Mouse (Mus musculus): ENCODE measurements around the gene Mapt. TPM values are rescaled to one million over a fixed set of nuclear protein-coding genes. Genes with fewer than 3 reads are reported as not detected.

Gene Mapt
- total and polyA plus RNA-seq, 3 experiments: 0.21 to 1.7 (median 0.64) TPM

DNA sequence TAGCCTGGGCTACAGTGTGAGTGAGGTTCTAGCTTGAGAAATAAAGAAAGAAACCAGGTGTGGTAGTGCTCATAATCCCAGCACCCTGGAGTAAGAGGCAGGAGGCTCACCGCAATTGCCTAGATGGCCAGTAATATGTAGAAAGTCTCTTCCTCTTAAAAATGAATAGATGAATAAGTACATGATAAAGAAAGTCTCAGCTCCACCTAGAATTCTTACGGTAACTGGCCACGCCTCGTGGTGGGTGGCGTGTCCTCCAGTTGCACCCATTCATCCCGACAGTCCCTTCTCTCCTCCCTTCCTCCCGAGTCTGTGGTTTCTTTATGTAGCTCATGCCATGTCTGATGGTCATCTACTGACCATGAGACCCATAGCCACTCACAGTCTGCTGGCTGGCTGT lies 74.5 kb downstream of the Mapt start:
- DNase-seq (ENCODE audit: extremely low read depth): no peak
- Histone ChIP-seq H3K27ac (ENCODE audit: insufficient read depth, low read depth) (no peak overlapping the region), H3K4me1 (ENCODE audit: control insufficient read depth in 1 of 2, insufficient read depth in 2 of 2) (peaks cover 2 to 3% of the 10 kb centered on the region in 2 experiments; a peak in 1 of 4 replicates), H3K36me3 (replicated peaks in 1 of 2; ENCODE audit: control insufficient read depth in 1 of 2, insufficient read depth in 1 of 2, low read length in 1 of 2) (no peaks in the 10 kb centered on the region), H3K79me2 (replicated peaks; ENCODE audit: control insufficient read depth, extremely low read depth, insufficient read depth, poor library complexity, severe bottlenecking) (no peaks in the 10 kb centered on the region), H3K9me3 (replicated peaks; ENCODE audit: low read length) (no peaks in the 10 kb centered on the region), H3K4me3 (replicated peaks in 1 of 3; ENCODE audit: low read depth in 2 of 3, low read length in 2 of 3, poor library complexity in 1 of 3) (no peak overlapping the region), H3K9ac (ENCODE audit: insufficient read depth, low read depth) (no peak overlapping the region), H3K4me2 (ENCODE audit: insufficient read depth, low read depth, poor library complexity, severe bottlenecking) (no peak overlapping the region), H3K27me3 (replicated peaks) (peaks cover 3% of the 10 kb centered on the region)
- TF ChIP-seq ZKSCAN1 (IDR thresholded peaks at IDR 0.05; ENCODE audit: borderline replicate concordance, low read depth, low read length) (no peak), USF1 (IDR thresholded peaks at IDR 0.05; ENCODE audit: low read depth, low read length) (no peak), POLR2AphosphoS2 (IDR thresholded peaks at IDR 0.05; ENCODE audit: low read depth, low read length) (no peak), TBP (conservative IDR thresholded peaks at IDR 0.05; ENCODE audit: low read depth, low read length) (no peak), SIN3A (IDR thresholded peaks at IDR 0.05; ENCODE audit: low read length) (no peak), ZC3H11A (IDR thresholded peaks at IDR 0.05; ENCODE audit: low read depth, low read length) (no peak), CHD2 (IDR thresholded peaks at IDR 0.05; ENCODE audit: low read length) (no peak), PAX5 (IDR thresholded peaks at IDR 0.05; ENCODE audit: low read length) (no peak)
- in situ Hi-C loops (cut with MboI; ENCODE audit: low pct_ligation_motif_present, low pct_unique_long_range_greater_than_20kb, low sequenced_read_pairs) (loop anchor here (10.0 kb wide), 1 partner anchor 159 kb away; the partner anchor contains the start of gene Kansl1), dilution Hi-C loops (cut with MboI; ENCODE audit: extremely low pct_ligation_motif_present, extremely low pct_unique_long_range_greater_than_20kb, low sequenced_read_pairs) (no loop called here)

DNA sequence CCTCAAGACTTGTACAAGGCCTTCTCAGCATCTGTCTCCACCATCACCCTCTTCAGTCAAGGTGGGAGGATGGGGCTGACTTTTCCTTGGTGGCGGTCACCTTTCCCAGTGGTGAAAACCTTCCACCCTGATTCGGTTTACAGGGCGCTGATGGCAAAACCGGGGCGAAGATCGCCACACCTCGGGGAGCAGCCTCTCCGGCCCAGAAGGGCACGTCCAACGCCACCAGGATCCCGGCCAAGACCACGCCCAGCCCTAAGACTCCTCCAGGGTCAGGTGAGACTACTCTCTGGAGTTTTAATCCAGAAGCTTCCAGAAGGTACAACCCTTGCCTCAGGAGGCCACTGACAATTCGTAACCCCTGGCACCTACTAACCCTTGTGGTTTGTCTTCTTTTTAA lies 75.3 kb downstream of the Mapt start:
- TF ChIP-seq TBP (conservative IDR thresholded peaks at IDR 0.05; ENCODE audit: low read depth, low read length): no peak
- TF ChIP-seq UBTF (IDR thresholded peaks at IDR 0.05; ENCODE audit: low read depth, low read length): no peak
- TF ChIP-seq RCOR1 (conservative IDR thresholded peaks at IDR 0.05; ENCODE audit: low read depth, low read length): no peak
- H3K27me3 ChIP-seq (replicated peaks): peaks cover 2% of the 10 kb centered on the region
- H3K4me1 ChIP-seq (ENCODE audit: control insufficient read depth in 1 of 2, insufficient read depth in 2 of 2): peaks cover 2 to 4% of the 10 kb centered on the region in 2 experiments; a peak in 1 of 4 replicates
- H3K27ac ChIP-seq (ENCODE audit: insufficient read depth, low read depth): no peak overlapping the region
- DNase-seq (ENCODE audit: extremely low read depth): no peak
- H3K79me2 ChIP-seq (replicated peaks; ENCODE audit: control insufficient read depth, extremely low read depth, insufficient read depth, poor library complexity, severe bottlenecking): no peaks in the 10 kb centered on the region
- H3K4me2 ChIP-seq (ENCODE audit: insufficient read depth, low read depth, poor library complexity, severe bottlenecking): no peak overlapping the region
- no peak overlapping the region for H3K9ac ChIP-seq (ENCODE audit: insufficient read depth, low read depth)
- H3K9me3 ChIP-seq (replicated peaks; ENCODE audit: low read length): no peaks in the 10 kb centered on the region
- H3K4me3 ChIP-seq (replicated peaks in 1 of 3; ENCODE audit: low read depth in 2 of 3, low read length in 2 of 3, poor library complexity in 1 of 3): no peak overlapping the region
- dilution Hi-C loops (cut with MboI; ENCODE audit: extremely low pct_ligation_motif_present, extremely low pct_unique_long_range_greater_than_20kb, low sequenced_read_pairs) (no loop called here), in situ Hi-C loops (cut with MboI; ENCODE audit: low pct_ligation_motif_present, low pct_unique_long_range_greater_than_20kb, low sequenced_read_pairs) (loop anchor here (10.0 kb wide), 1 partner anchor 158 kb away; the partner anchor contains the start of gene Kansl1)
- no peaks in the 10 kb centered on the region for H3K36me3 ChIP-seq (replicated peaks in 1 of 2; ENCODE audit: control insufficient read depth in 1 of 2, insufficient read depth in 1 of 2, low read length in 1 of 2)

DNA sequence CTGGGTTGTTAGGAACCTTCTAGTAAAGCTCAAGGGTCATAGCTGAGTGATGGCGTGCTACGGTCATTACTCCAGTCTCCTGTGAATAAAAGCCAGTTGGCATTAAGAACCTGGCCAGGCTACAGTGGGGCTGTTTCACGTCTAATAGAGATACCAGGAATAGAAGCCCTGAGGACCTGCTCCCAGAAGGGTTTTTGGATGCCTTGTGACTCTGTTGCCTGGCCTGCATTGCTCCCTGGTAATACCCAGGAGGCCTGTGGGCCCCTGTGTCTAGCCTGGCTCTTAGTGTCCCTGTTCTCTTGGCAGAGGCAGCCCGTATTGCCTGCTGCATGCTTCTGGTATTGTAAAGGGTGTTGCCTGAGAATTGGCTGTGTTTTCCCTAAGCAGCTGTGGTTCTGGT lies 75.9 kb downstream of the Mapt start:
- no peaks in the 10 kb centered on the region for H3K79me2 ChIP-seq (replicated peaks; ENCODE audit: control insufficient read depth, extremely low read depth, insufficient read depth, poor library complexity, severe bottlenecking)
- no peak overlapping the region for H3K4me2 ChIP-seq (ENCODE audit: insufficient read depth, low read depth, poor library complexity, severe bottlenecking)
- dilution Hi-C loops (cut with MboI; ENCODE audit: extremely low pct_ligation_motif_present, extremely low pct_unique_long_range_greater_than_20kb, low sequenced_read_pairs) (no loop called here), in situ Hi-C loops (cut with MboI; ENCODE audit: low pct_ligation_motif_present, low pct_unique_long_range_greater_than_20kb, low sequenced_read_pairs) (loop anchor here (10.0 kb wide), 1 partner anchor 158 kb away; the partner anchor contains the start of gene Kansl1)
- no peaks in the 10 kb centered on the region for H3K36me3 ChIP-seq (replicated peaks in 1 of 2; ENCODE audit: control insufficient read depth in 1 of 2, insufficient read depth in 1 of 2, low read length in 1 of 2)
- DNase-seq (ENCODE audit: extremely low read depth): no peak
- no peak overlapping the region for H3K4me3 ChIP-seq (replicated peaks in 1 of 3; ENCODE audit: low read depth in 2 of 3, low read length in 2 of 3, poor library complexity in 1 of 3)
- H3K9ac ChIP-seq (ENCODE audit: insufficient read depth, low read depth): no peak overlapping the region
- H3K4me1 ChIP-seq (ENCODE audit: control insufficient read depth in 1 of 2, insufficient read depth in 2 of 2): peaks cover 2 to 10% of the 10 kb centered on the region in 2 experiments; a peak in 2 of 4 replicates
- TF ChIP-seq TBP (conservative IDR thresholded peaks at IDR 0.05; ENCODE audit: low read depth, low read length) (no peak), CHD2 (IDR thresholded peaks at IDR 0.05; ENCODE audit: low read length) (no peak), MAX (IDR thresholded peaks at IDR 0.05; ENCODE audit: low read length) (no peak), ZC3H11A (IDR thresholded peaks at IDR 0.05; ENCODE audit: low read depth, low read length) (no peak)
- H3K27me3 ChIP-seq (replicated peaks): peaks cover 1% of the 10 kb centered on the region
- H3K9me3 ChIP-seq (replicated peaks; ENCODE audit: low read length): no peaks in the 10 kb centered on the region
- H3K27ac ChIP-seq (ENCODE audit: insufficient read depth, low read depth): no peak overlapping the region

Measured in CH12.LX (cell line).